Mouse (Mus musculus) cerebellum, postnatal 14 days (tissue): ENCODE results near the gene Slc10a7.

ENCODE experiments used
- DNase-seq, 2 experiments: peaks; one replicate each; pipeline ENCODE4 v3.0.0; 2021; ENCODE audit warnings: mixed read lengths in 2 of 2

Slc10a7 gene

DNA sequence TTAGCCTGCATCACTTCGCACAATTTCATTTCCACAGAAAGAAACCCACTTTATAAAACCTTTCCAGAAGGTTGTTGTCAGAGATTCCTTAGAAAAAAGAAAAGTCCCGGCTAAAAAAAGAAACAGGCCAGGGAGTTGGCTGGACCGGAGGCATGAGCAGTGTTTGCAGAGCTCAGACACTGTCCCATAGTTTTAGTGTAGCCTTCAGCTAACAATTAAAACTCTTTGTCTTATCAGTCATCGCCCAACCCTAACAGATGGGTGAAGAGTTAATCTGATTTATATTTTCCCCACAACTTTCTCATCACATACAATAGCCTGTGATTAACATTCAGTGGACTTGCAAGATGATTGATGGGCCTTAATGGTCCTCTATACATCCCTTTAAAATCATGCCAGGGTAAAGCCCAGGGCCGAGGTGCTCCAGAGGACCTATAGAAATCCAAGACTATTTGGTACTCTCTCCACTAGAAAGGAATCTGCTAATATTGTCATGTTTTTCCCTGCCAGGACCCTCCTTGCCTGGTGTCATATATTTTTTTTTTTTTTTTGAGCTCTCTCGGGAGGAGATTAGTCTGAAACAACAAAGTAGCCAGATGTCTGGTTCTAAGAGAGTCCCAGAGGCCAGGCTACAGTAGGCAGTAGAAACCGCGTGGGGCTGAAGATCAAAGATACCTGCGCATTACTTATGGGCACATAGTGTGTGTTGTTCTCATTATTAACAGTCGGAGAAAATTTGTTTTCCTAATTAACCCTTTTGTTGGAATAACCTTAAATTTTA lies 41.0 kb downstream of the Slc10a7 start:
- DNase-seq = no peak

DNA sequence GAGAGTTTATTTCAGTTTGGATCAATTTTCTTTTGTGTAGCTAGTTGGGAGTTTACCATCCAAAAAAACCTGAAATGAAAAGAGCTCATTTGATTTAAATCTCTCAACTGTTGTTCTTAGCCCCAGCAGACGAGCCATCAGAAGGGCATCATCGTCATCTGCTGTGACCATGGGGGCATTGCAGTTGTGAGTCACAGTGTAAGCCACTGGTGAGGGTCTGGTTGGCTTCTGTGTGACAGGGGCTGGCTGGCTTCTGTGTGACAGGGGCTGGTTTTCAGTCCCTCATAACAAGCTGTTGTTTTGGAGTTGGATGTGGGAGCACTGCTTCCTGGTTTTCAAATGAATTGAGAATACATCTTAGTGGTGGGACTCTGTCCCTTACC lies 41.6 kb downstream of the Slc10a7 start:
- peak in 1 of 2 experiments; percentile 7 for DNase-seq

DNA sequence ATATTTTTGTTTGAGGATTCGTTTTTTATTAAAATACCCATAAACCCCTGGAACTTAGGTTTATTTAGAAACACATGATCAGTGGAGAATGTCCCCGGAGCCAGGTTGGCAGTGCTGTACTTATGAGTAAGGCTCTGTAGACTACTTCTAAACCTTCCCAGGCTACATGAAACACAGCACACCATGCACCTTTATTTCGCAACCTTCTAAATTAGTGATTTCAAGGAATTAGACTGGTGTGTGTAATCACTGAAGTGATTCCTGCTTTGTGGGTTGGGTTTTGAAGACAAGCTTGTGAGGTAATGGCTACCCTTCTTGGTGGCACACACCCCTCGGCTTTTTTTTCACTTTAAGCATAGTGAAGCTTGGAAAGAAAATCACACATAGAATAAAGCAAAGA lies 46.7 kb downstream of the Slc10a7 start:
- DNase-seq = no peak

DNA sequence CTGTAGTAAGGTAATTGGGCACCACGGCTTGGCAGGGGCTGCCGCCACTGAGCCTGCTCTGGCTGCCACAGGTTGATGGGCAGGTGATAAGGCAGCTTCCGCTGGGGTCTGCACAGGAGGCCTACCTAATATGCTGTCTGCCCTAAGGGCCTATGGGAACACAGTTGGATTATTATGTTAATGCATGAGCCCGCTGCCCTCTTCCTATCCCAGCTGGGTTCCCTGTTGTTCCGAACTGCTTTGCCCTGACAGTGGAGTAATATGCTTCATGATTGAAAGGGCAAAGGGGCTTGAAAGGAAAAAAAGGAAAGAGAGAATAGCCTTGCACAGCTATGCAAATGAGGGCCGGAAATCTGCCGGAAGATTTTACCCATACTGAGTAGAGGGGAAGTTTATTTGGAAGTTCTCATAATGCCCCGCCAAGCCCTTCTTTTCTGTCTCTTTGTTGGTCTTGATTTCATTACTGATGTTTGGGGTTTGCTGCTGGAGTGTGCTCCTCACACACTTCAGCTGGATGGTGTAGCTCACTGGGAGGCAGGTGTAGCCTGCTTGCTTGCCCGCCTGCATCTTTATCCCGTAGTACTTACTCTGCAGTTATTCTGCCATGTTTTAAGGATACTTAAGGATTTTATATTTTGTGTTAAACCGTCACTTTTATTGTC lies 47.8 kb downstream of the Slc10a7 start:
- DNase-seq = no peak

DNA sequence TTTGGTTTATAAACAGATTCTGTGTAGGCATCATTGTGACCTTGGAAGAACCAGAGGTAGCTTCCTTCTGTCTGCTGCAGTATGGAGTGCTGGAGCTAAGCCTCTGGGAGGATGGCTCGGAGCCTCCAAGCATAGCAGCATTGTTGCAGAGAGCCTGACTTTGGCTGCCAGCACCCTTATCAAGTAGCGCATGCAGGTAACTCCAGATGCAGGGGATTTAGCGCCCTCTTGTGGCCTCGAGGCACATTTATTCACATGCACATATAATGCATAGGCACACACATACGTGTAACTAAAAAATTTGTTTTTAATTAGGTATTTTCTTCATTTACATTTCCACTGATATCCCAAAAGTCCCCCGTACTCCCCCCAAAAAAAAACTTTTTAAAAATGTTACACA lies 52.5 kb downstream of the Slc10a7 start:
- no peak for DNase-seq

DNA sequence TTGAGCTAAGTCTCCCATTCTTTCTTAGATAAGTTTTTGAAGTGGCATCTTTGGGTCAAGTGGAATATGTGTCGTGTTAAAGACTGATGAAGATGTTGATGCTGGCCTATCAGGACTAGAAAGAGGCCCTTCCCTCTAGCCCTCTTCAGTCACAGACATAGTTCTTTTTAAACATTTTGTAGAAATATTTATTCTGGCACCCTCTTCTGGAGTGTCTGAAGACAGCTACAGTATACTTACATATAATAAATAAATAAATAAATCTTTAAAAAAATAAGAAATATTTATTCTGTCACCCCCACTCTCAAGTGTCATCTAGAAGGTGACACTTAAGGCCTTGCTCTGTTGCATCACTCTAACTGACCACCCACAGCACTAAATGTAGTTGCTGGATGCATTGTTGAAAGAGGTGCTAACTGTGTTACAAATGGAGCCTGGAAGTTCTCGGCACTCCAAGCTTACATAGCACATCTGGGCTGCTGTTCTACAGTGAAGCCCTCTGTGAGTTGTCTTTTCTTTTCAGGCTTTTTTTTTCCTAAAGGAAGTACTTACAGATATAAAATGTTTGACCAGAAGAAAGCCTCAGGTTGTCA lies 54.4 kb downstream of the Slc10a7 start:
- no peak for DNase-seq

DNA sequence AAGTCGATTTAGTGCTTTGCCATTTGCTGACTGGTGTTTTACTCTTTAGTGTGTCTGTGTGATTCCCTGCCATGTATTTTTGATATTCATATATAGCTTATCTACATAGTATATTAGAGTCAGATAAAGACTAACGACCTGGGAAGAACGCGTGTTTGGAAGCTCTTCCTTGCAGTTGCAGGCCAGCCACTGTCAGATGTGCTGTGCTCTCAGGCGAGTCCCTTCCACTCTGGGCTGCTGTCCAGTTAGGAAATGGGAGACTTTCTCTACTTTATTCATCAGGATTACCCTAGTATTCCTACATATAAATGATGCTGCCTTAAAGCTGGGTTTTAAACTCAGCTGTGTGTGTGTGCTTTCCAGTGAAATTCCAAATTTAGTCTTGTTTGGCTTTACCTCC lies 55.1 kb downstream of the Slc10a7 start:
- DNase-seq = no peak

DNA sequence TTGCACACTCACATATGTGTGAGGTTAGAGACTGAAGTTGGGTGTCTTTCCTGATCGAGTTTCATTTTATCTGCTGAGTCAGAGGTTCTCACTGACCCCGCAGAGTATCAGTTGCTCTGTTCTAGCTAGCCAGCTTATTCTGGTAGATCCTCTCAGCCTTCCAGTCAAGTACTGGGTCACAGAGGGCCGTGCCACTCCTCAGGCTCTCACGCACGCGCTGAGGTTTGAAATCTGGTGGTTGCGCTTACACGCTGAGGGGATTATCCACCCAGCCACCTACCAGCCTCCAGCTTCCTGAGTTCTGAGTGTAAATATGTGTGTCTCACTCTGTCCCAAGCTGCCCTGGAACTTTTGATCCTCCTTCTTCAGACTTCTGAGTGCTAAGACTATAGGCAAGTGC lies 59.0 kb downstream of the Slc10a7 start:
- DNase-seq = no peak

DNA sequence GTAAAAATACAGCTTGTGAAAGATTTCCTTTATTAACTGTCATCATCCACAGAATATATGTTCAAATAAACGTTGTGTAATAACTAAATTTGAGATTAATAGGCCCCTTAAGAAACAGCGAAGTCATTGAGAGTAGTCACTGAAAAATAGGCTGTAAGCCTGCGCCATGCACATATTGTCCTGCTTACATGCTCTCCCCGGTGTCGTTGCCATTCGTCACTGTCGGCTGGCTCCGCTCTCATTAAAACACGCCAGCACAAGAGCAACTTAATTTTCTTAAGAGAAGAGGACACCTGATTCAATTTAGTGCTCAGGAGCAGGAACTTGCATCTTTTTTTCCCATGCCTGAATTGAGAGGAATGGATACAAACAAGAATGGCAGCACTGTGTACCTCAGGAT lies 62.4 kb downstream of the Slc10a7 start:
- DNase-seq = no peak

DNA sequence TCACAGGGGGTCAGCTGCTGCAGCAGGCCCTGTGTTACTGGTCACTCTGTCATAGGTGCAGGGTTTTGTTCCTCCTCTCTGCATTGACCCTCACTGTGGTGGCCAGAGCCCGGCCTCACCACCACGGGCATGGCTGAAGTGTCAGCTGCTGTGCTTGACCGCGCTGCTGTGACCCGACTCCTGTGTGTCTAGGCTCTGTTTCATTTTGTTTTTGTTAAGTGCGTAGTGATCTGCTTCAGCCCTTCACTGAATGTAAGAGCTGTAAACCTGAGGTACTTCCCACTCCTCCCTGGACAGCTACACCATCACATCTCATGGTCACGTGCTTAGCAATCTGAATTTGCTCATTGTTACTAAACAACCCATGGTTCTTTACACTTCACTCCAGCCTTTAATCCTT lies 65.1 kb downstream of the Slc10a7 start:
- no peak for DNase-seq

DNA sequence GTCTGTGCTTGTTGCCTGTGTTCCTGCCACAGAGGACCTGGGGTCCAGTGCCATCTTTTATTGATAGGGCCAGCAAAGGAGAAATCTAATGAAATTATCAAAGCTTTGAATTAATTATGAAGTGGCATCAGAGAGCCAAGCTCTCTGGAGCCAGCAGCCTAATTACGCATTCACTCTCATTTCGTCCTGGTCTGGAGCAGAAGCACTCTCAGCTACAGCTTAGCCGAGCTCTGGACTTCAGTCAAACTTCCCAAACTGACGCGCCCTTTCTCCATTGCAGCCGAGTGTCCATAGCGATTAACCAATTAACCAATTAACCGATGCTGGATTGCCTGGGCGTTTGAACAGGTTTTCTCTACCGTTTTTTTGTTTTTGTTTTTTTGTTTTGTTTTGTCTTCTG lies 68.4 kb downstream of the Slc10a7 start:
- peak in 1 of 2 experiments; percentile 6 for DNase-seq

DNA sequence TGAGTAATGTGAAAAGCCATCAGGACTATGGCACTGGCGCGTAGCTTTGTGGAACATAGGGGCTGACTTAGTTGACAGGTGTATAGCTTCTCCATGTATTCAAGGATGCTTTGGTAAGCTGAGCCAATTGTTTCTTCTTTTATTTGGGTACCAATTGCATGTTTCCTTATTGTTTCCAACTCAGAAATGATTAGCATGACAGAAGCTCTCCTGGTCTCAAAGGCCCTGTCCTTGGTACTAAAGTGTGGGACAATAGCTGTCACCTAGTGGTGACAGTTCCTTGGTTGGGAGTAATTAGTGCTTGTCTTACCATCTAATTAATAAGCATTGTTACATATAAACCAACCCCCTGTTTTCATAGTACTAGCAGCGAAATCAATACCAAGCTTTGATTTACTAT lies 68.9 kb downstream of the Slc10a7 start:
- DNase-seq = no peak

DNA sequence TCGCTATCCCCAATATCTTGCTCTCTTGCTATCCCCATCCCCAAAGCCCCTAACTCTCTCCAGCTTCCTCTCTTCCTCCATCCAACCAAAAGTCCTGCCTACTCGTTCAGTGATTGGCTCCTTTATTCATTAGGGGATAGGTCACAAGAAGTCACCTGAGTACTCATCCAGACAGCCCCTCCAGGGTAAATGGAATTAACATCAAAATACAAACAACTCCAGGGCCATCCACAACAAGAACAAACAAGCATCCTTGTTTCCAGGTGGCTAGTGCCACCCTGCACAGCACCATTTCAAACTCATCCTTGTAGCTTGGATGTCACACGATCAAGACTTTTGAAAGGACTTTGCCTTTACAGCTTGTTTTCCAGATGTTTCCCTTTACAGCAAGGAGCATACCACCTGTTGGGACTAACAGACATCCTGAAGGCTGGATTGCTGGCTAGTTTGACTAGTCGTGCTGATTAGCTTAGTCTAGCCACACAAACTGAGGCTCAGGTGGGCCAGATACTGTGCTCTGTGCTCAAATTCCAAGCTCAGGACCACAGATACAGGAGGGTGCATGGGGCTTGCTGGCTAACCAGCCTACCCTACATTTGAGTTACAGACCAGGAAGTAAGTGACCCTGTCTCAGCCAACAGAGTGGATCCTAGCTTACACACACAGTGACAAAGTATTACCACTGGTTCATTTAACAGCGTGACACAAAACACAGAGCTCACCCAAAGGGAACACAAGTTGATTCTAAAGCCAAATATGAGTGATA lies 75.0 kb downstream of the Slc10a7 start:
- no peak for DNase-seq

DNA sequence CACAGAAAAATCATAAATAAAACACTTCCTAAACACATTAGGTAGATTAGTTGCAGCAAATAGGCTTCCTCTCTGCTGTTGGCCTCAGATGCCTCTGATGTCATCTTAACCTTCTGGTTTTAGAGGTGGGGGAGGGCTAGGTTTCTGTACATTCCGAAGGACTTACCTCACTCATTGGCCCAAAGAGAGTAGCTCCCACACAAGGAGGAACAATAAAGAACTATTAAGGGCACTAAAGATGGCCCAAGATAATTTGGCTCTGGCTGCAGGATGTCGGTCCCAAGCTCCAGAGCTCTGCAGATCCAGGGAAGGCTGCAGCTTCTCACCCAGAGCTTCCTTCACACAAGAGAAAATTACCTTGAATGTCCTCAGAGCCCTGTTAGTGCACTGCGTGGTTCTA lies 75.7 kb downstream of the Slc10a7 start:
- DNase-seq = no peak

DNA sequence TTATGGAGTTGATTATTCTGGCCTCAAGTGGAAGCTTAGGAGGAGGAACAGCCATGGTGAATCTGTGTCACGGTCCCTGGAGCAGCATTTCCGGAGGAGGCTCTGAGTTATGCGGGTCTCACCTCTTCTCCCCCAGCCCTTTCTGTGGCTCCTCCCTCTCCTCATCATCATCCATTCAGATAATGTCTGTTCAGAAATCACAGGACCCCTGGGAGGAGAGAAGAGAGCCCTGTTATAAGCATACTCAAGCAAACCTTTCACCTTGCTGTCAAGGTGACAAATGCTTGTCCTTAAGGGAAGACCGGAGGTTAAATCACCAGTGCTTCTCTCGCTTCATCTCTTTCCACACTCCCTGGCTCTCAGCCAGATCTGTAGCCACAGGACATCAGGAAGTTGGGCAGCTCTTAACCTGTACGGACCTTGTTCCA lies 86.3 kb downstream of the Slc10a7 start:
- DNase-seq = peak; percentile 40 to 48

DNA sequence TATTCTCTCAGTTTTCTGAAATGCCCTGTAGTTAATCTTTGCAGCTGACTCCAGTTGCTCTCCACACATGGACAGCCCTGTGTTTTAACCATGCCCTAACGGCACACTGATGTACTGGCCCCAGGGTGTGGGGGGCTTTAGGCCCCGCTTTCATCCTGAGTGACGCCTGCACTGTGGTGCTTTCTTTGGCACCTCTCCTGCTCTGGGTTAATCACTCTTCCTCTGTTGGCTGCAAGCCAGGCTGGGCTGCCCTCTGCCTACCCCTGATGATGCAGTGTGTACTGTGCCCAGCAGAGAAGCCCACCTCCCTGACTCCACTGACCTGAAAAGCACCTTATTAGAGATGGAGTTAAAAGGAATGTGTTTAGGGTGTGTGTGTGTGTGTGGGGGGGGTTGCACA lies 89.1 kb downstream of the Slc10a7 start:
- peak; percentile 48 to 52 for DNase-seq

DNA sequence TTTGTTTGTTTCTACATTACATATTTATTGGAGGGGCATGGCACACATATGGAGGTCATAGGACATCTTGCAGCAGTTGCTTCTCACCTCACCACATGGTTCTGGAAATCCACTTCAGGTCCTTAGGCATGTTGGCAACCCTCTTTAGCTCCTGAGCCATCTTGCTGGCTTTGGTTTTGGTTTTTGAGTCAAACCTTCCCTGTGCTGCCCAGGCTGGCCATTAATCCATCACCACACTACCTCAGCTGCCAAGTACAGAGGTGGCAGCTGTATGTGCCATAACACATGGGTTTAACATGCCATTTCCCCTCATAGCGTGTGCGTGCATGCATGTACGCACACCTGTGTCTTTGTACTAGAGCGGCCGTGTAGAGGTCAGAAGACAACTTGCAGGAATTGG lies 93.9 kb downstream of the Slc10a7 start:
- DNase-seq = no peak

DNA sequence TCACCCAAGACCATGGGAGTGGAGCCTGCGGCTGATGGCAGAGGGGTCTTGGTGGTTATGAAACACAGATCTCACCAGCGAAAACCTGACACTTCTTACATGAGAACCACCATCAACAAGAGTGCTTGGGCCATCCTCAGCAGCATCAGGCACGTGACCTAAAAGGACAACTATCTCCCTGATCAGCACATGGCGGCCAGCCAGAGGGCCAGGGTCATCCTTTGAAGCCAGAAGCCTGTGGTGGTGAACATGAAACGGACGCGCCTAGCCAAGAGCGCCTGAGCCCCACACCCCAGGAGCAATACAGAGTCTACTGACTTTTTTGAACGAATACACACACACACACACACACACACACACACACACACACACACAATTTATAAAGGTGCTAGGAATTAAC lies 95.3 kb downstream of the Slc10a7 start:
- DNase-seq = peak in 1 of 2 experiments; percentile 25

DNA sequence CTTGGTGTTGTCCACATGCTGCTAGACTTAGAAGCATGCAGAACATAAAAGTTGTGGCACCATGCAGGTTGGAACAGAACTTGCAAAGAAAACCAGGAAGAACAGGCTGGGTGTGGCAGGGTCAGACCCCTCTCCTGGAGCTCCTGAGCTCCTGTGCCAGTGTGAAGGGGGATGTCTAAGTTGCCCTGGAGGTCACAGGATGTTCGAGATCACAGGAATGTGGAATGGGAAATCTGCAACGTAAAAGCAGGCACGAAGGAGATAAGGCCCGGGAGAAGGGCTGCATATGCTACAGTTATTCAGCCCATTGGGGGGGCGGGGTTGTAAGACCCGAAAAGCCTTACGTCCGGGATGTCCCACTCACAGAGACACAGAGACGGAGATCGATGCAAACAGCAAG lies 100.2 kb downstream of the Slc10a7 start:
- no peak for DNase-seq

DNA sequence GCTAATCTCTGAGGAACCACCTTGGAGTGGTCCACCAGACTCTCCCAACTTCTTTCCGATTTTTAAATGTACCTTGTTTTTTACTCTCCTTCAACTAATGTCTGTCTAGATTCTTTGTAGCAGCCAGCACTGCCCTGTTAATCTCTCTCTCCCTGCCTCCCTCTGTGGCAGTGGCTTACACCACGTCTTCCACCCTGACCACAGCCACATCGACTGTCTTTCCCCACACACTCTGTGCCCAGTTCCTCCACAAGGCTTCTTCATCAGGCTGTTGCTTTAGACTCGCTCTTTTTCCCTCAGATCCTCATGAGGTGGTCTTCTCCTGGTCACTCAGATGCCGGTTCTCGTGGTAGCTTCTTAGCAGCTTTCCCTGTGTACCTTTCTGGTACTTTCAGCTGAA lies 101.9 kb downstream of the Slc10a7 start:
- no peak for DNase-seq

DNA sequence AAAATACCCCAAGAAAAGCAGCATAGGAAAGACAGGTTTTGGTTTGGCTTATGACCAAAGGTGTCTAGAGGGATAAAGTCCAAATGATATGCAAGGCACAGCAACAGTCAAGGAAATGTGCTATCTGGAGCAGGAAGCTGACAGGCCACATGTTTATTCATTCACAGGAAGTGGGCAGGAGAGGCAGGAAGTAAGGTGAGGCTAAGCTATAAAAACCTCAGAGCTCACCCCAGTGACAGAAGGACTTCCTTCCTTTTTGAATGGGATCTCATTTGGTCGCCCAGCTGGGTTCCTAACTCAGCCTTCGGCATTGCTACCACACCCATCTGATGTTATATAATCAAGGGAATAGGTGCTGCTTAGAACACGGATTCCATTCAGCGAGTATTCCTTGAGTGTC lies 113.2 kb downstream of the Slc10a7 start:
- no peak for DNase-seq

DNA sequence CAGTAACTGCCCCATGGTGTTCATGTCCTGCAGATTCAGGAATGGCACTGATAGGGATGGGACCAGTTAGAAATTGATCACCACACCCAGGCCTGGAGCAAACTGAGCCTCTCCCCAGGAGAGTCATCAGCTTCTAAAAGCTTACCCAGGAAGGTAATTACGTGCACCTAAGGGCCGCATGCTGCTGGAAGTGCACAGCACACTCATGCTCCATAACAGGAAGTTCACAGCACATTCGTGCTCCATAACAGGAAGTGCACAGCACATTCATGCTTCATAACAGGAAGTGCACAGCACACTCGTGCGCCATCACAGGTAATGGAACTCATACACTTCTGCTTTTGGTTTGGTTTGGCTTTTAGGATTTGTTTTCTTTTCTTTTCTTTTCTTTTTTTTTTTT lies 114.8 kb downstream of the Slc10a7 start:
- DNase-seq = no peak

DNA sequence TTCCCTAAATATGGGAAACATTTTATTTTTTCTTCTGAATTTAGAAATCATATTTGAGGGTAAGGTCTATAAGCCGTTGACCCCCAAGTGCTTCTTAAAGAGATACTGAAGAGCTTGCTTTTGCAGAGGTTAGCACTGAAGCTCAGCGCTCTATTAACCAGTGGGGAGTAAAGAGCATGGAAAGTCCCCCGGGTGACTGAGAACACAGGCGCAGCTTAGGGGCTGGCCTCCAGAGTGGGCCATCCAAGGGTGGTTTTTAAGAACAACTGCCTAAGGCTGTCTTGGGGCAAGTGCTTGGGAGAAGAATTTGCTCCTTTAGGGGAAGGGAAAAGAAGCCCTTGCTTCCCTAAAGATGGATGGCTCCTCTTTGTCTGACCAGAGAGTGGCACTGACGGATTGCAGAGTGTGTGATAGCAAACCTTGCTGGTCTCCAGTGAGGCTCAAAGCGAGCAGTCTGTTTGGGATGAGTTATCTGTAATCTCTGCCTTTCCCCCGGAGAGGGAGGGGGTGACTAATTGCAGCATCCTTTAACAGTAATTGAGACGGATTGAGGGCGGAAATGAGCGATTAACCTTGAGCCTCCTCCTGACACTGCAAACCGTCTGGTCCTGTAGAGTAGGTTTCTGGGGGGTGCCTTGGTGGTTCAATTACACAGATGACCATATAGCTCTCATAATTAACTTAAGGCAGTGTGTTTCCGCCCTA lies 115.7 kb downstream of the Slc10a7 start:
- DNase-seq = no peak
